Mouse (Mus musculus) heart, adult 9 months (tissue): ENCODE data around the gene Edn3.

Experiments used
- DNase-seq, 2 experiments: peaks; one replicate each; pipeline ENCODE4 v3.0.0; 2022; ENCODE audit warnings: low spot score in 2 of 2

The Edn3 gene

DNA sequence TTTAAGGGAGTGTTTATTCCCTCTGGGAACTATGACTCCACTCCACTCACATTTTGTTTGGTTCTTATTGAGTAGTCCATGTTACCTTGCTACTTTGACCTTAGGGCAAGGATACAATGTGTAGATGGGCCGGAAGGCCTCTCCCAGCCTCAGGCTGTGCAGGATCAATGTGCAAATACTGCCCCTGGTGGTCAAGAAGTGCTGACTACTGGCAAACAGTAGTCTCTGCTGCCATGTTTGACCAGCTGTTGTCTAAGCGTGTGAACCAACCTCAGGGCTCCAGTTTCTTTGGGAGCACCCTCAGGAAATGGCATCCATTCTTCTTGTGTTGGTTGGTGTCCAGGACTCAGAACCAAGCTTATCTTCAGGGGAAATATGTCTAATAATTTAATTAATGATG lies 36.6 kb downstream of the Edn3 start:
- DNase-seq: no peak

DNA sequence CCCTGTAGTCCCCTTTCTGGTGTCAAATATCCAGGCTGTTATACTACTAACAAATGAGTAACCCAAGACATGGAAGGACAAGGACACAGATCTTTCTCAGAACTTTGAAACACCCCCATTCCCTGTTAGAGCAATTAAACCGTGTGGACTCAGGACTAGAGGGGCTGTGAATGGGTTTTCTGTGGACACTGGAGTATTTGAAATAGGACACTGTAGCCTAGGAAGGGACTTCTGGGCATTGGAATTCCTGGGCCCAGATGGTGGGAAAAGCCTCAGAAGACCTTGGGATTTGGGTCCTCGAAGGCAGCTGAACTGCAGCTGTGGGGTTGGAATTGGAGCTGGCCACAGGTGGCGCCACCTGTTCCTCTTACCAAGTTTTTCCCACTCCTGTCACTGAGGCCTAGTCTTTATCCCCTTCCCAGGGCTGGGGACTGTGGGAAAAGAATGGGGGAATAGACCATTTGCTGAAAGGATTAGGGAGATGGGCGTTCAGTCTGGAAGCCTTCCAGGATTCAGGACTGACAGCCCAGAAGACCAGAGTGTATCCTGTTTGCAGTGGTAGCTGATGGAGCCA lies 37.2 kb downstream of the Edn3 start:
- DNase-seq: no peak

DNA sequence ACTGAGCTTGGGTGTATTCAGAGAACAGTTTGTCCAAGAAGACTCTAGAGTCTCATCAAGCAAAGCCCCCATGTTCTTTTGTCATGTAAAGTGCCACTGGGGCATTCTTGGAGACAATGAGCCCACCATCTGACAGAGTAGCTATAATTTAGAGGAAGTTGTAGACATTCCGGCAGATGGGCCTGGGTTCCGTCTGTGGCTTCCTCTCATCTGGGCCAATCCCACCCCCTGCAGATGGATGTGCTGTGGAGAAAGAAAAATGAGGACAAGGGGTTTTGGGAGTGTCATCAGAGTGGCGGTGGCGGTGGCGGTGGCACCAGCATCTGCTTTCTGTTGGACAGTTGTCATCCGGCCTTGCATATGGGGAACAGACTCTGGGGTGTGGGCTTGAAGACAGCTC lies 42.0 kb downstream of the Edn3 start:
- no peak for DNase-seq

DNA sequence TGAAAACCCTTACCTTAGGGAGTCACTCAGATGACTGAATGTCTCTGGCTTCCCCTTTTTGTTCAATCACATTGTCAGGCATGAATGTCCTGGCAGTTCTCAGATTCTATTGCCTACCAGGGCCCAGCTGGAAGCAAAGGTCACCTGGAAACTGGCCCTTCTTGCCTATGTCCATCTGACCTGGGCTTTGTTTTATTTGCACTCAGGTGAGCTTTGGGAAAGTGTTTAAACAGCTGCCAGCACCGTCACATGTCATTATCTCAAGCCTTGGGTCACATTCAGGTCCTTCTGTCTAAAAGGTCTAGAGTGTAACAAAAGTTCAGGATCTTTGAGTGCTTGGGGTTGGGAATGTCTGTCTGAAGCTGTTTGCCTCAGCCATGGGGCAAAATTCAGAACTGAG lies 43.2 kb downstream of the Edn3 start:
- DNase-seq: no peak

DNA sequence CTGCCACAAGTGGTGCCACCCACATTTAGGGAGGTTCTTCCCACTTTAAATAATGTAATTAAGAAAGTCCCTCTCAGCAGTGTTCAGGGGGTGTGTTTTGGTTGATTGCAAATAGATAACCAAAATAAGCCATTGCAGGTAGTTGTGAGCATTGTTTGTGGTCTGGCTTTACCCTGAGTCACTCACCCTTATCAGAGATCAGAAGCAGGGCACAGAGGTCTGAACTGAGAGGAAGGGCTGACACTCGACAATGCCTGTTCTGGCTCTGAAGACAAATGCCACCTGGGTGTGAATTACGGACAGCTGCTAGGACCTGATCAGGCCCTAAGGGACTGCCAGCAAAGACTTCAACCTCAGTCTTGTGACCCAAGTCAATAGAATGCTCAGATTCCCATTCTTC lies 47.5 kb downstream of the Edn3 start:
- DNase-seq: no peak

DNA sequence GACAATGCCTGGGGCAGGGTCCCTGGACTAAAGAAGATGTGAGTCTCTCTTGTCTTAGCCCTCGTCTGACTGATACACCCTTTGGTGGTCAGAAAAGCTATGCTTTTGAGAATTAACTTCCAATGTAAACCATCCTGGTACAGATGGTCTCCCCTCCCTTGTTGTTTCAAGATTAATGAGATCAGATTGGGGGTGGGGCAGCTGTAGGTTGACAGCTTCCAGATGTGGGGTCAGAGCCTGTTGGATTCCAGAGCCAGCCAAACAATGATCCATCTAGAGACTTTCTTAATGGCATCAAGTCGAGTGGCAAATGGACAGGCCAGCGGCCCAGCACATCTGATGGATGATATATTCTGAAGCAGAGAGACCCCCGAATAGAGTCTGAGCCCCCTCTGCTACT lies 48.9 kb downstream of the Edn3 start:
- no peak for DNase-seq

DNA sequence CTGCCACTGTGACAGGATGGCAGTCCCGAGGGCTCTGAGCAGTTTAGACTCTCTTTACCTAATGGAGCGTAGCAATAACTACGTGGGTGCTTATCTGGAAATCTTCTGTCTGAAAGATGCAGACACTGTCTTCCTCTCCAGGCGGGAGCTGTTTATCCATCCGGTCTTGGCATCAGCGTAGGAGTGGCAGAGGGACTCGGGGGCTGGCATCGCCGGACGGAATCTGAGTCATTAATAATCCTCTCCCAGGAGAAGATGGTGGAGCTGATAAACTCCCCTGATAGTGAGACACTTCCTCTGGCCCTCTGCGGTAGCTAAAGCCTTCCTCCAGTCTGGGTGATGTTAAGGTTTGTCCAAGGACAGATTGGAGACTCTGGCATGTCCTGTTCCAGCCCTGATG lies 52.9 kb downstream of the Edn3 start:
- DNase-seq: no peak

DNA sequence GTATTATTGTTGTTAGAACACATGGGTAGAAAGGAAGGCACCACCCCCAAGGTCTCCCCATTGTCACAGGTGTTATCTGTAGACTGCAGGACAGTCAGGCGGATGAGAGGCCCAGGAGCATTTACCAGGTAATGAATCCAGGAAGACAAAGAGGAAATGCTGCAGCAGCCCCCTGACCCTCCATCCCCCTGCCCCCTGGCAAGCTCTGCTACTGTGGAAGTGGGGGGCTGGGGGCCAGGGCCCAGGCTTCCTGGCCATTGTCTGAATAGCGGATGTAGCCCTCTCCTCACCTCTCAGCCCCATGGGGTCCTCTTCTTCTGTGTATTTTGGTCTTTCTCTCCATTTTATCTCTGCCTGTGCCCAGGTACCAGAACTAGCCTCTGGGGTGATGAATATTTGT lies 55.7 kb downstream of the Edn3 start:
- no peak for DNase-seq

DNA sequence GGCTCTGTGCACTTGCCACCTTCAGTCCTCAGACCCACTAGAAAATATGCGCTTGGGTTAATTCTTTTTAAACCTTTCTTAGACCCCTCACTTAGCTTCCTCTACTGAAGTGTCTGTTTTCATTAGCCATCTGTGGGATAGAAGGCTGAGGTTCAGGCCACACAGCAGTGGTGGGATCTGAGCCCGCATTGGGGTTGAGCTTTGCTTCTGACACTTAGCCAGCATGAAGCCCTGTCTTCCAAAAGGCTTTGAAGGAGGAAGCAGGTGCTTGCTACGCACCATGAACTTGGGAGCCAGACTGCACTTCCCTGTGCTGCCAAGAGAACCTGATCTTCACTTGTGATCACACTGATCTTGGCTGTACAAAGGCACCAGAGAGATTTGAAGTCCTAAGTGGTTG lies 59.9 kb downstream of the Edn3 start:
- no peak for DNase-seq

DNA sequence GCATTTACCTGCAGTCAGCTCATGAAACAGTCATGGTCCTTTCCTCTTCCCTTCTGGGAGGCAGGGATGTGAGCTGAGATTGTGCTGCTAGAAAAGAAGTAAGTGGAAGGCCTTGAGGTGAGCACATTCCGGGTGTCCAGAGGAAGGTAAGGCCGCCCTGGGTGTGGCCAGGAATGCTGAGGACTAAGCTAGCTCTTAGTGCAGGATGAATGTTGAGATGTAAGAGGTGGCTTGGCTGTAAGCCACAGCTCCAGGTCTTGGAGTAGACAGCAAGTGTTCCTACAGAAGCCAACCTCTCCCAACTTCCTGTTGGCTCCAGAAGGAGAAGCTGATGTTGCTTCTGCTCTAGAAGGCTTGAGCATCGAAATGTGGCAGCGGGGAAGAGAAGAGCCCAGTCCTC lies 67.4 kb downstream of the Edn3 start:
- no peak for DNase-seq

DNA sequence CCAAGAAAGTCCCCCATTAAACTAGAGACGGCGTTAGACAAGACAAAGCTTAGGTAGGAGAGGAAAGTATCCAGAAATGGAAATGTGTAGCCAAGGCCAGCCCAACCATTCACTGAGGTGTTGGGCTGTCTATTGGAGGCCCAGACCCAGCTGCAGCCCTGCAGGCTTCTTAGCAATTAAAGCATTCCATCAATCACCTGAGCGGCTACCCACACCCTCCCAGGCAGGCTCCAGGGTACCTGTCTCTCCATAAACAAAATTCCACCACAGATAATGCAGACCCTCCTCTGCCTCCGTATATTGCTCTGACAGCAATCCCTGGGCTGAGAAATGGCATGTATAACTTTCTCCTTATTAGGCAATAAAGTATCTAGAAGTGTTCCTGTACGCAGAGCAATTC lies 73.2 kb downstream of the Edn3 start:
- DNase-seq: no peak
